Mouse (Mus musculus): Measurements from ENCODE around the gene Btrc. TPM values are rescaled to one million over a fixed set of nuclear protein-coding genes. Genes with fewer than 3 reads are reported as not detected.

The Btrc gene
- total RNA-seq, 2 experiments from 2014 or later = 18.8 to 23.0 TPM

GRCm38 (mm10) chr19:45474686-45475085 lies 111.2 kb downstream of the Btrc start:
- no peak for DNase-seq

DNA sequence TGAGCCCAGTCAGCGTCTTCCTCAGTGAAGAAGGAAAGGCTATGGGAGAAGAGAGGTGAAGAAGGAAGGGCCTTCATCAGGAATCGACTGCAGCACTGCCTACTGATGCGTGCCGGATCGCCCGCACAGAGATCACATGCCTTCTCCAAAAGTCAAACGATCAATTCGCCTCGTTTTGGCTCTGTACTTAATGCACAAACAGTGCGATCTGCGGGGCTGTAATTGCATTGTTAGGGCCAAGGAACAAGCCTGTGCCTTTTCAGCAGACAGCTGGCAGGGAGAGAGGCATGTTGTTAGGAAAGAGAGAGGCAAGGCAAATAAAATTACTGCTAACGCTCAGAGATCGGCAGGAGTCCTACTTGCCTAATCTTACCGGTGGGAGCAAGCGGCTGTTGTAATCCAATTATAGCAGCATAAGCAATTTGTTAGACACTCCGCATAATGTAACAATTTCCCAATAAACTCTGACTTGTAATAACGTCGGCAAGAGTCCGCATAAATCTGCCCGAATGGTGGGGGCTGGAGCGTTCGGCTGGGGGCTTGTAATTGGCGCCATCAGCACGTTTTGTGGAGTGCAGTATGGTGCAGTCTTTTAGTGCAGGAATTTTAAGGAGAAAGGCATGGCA lies 112.5 kb downstream of the Btrc start:
- DNase-seq = no peak

GRCm38 (mm10) chr19:45479548-45479947 lies 116.0 kb downstream of the Btrc start:
- no peak for DNase-seq

GRCm38 (mm10) chr19:45480490-45480889 lies 117.0 kb downstream of the Btrc start:
- DNase-seq = no peak

DNA sequence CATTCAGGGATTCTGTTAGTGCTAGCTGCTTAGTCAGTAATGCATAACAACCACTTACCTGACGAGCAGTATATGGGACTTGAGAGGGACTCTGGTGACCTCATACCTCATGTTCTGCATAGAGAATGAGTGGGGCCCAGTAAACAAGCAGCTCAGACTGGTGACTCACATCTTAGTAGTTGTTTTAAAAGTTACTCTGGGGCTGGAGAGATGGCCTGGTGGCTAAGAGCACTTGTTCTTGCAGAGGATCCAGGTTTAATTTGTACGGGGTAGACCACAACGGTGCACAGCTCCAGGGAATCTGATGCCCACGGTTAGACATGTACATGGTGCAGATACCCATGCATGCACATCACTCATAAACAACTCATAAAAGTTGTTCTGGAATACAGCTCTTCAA lies 117.4 kb downstream of the Btrc start:
- DNase-seq = no peak

GRCm38 (mm10) chr19:45483470-45483869 lies 119.9 kb downstream of the Btrc start:
- DNase-seq = no peak

- DNase-seq = no peak
Observed at GRCm38 (mm10) chr19:45486206-45486991, 122.9 kb downstream of the Btrc start.

DNA sequence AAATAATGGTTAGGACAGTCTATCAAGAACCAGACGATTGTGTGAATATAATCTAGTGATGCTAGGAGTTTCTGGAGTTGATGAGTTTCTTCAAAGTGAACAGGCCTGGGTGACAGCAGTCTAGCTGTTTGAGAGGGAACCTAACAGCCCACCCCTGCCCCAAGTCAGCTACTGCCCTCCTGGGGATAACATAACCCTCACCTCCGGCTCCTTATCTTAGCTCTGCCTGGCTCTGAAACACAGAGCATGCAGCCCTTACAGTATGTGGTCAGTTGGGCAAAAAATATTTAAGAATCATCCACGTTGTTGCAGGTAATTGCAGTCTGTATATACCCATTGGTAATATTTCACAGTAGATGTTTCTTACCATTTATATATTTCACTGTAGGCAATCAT lies 123.5 kb downstream of the Btrc start:
- DNase-seq = no peak

DNA sequence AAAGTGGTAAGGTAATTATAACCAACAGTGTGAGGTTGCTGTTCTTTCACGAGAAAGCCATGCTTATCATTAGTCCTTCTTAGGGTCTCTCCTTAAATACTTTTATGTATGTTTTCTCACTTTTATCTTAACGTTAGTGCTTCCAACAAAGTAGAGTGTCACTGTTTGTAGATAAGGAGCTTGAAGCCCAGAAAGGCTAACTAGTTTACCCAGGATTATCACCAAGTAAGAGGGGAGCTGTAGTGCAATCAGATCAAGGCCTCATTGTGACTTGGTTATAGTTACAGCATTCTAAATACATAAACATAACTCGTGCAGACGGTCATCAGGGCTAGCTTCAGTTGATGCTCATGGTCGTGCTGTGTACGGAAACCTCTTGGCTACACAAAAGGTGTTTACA lies 126.4 kb downstream of the Btrc start:
- DNase-seq = no peak

DNA sequence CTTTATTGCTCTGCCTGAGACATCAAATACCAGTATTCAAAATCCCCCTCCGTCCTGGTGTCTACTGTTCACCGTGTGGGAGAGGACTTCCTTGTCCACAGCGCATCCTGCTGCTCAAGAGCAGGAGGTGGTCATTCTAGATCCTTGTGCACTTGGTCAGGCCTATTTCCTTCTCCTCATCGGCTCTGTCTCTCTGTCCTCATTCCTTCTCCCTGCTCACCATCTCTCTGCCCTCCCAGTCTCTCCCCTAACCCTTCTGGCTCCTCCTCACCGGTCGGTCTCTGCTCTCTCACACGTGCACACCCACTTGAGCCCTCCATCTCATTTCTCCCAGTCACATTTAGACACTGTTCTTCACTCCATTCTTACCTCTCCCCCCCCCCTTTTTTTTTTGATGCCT lies 127.7 kb downstream of the Btrc start:
- no peak for DNase-seq

- DNase-seq = no peak
Observed at GRCm38 (mm10) chr19:45494121-45494775, 130.7 kb downstream of the Btrc start.

DNA sequence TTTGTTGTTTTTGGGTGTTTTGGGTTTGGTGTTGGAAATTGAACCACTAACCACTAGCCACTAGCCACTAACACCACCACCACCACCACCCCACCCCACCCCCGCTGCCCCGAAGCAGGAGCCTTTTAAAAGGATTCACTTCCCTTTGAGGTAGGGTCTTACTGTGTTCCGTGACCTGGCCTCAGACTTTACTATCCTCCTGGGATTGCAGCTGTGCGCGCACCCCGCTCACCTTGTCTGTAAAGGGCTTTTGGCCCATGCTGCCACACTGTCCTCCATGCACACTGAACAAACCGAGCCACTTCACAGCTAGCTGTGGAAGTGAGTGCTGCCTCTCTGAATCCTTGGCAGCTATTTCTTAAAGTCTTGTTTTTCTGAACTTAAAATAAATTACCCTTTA lies 141.9 kb downstream of the Btrc start:
- DNase-seq = no peak

GRCm38 (mm10) chr19:45507531-45507930 lies 144.0 kb downstream of the Btrc start:
- no peak for DNase-seq

- DNase-seq = no peak
Observed at GRCm38 (mm10) chr19:45510680-45511079, 147.1 kb downstream of the Btrc start.

GRCm38 (mm10) chr19:45511406-45511805 lies 147.9 kb downstream of the Btrc start:
- DNase-seq = no peak

DNA sequence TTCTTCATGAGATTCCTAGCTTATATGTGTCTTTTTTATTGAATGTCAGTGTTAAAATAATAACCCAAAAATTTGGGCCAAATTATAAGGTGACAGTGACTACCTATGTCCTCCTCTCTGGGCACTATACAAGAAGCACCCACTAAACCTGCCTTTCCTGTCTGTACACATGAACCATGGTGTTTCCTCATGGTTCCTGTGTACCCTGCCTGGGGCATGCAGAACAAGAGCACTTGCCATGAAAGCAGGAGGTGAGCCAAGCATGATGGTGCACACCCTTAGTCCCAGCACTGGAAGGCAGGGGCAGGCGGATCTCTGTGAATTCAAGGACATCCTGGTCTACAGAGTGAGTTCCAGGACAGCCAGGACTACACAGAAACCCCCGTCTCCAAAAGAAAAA lies 151.8 kb downstream of the Btrc start:
- no peak for DNase-seq

- DNase-seq = no peak
Observed at GRCm38 (mm10) chr19:45516264-45516663, 152.7 kb downstream of the Btrc start.

DNA sequence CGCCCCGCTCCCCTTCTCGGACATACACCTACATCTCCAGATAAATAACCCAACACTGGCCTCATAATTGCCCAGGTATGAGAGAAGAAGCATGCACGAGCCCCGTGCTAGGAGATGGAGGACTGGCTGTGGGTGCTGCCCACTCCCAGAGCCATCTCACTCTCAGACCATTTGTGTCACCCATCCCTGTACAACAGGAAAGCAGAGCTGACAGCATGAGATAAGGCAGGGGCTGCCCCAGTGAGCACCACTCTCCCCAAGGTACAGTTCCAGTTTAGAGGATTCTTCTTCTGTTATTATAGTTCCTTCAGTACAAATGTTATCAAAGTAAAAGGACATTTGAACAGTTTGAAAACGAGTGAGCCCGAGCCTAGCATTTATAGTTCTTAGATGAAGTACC lies 163.8 kb downstream of the Btrc start:
- no peak for DNase-seq

GRCm38 (mm10) chr19:45527931-45528534 lies 164.5 kb downstream of the Btrc start:
- no peak for DNase-seq

DNA sequence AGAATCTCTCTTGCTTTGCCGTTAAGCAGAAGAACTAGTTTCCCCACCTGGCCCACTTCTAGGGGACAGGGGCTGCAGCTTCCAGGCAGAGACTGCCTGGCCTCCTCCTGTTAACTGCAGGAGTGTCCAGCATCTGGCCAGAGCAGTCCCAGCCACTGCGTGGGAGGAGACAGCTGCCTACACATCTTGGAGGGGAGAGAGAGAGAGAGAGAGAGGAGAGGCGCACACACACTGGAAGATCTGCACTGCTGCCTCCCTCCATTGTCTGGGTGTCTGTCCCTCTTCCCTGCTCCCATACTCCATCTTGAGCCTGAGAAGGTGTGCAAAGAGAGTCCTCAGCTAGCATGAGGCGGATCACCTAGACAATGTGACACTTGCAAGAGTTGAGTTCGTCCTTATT lies 165.8 kb downstream of the Btrc start:
- DNase-seq = no peak

- no peak for DNase-seq
Observed at GRCm38 (mm10) chr19:45530200-45530995, 166.9 kb downstream of the Btrc start.

GRCm38 (mm10) chr19:45531554-45531953 lies 168.0 kb downstream of the Btrc start:
- no peak for DNase-seq

Measured in gastrocnemius, postnatal 25 days (tissue).